Mouse (Mus musculus): Measurements from ENCODE around the gene Lifr.

The Lifr gene

GRCm38 (mm10) chr15:7090211-7090765 is at the start of gene Lifr:
TSS of gene Lifr (plus strand) at chr15:7090614.
- DNase-seq (ENCODE audit: low spot score) = no peak

GRCm38 (mm10) chr15:7044081-7044749 is 46.2 kb upstream of the Lifr start:
- DNase-seq (ENCODE audit: low spot score) = peak; percentile 31

GRCm38 (mm10) chr15:7045056-7045455 is 45.4 kb upstream of the Lifr start:
- no peak for DNase-seq (ENCODE audit: low spot score)

GRCm38 (mm10) chr15:7047931-7048330 is 42.5 kb upstream of the Lifr start:
- no peak for DNase-seq (ENCODE audit: low spot score)

- DNase-seq (ENCODE audit: low spot score) = no peak
These were observed 41.5 kb upstream of the Lifr start for GRCm38 (mm10) chr15:7048916-7049315.

GRCm38 (mm10) chr15:7051666-7052065 is 38.7 kb upstream of the Lifr start:
- no peak for DNase-seq (ENCODE audit: low spot score)

GRCm38 (mm10) chr15:7052117-7052516 is 38.3 kb upstream of the Lifr start:
- DNase-seq (ENCODE audit: low spot score) = no peak

- no peak for DNase-seq (ENCODE audit: low spot score)
These were observed 33.6 kb upstream of the Lifr start for GRCm38 (mm10) chr15:7056851-7057250.

- no peak for DNase-seq (ENCODE audit: low spot score)
These were observed 29.9 kb upstream of the Lifr start for GRCm38 (mm10) chr15:7060522-7060921.

- DNase-seq (ENCODE audit: low spot score) = peak; percentile 36
These were observed 28.3 kb upstream of the Lifr start for GRCm38 (mm10) chr15:7061995-7062697.

- no peak for DNase-seq (ENCODE audit: low spot score)
These were observed 27.8 kb upstream of the Lifr start for GRCm38 (mm10) chr15:7062698-7063009.

- no peak for DNase-seq (ENCODE audit: low spot score)
These were observed 26.7 kb upstream of the Lifr start for GRCm38 (mm10) chr15:7063521-7064240.

GRCm38 (mm10) chr15:7064992-7065523 is 25.4 kb upstream of the Lifr start:
- no peak for DNase-seq (ENCODE audit: low spot score)

- DNase-seq (ENCODE audit: low spot score) = no peak
These were observed 24.8 kb upstream of the Lifr start for GRCm38 (mm10) chr15:7065624-7066023.

GRCm38 (mm10) chr15:7066752-7067151 is 23.7 kb upstream of the Lifr start:
- no peak for DNase-seq (ENCODE audit: low spot score)

- no peak for DNase-seq (ENCODE audit: low spot score)
These were observed 21.0 kb upstream of the Lifr start for GRCm38 (mm10) chr15:7069374-7069773.

GRCm38 (mm10) chr15:7070199-7070794 is 20.1 kb upstream of the Lifr start:
- no peak for DNase-seq (ENCODE audit: low spot score)

GRCm38 (mm10) chr15:7073269-7073668 is 17.1 kb upstream of the Lifr start:
- DNase-seq (ENCODE audit: low spot score) = no peak

GRCm38 (mm10) chr15:7075185-7075584 is 15.2 kb upstream of the Lifr start:
- no peak for DNase-seq (ENCODE audit: low spot score)

GRCm38 (mm10) chr15:7078356-7078755 is 12.1 kb upstream of the Lifr start:
- peak; percentile 40 for DNase-seq (ENCODE audit: low spot score)

- DNase-seq (ENCODE audit: low spot score) = no peak
These were observed 10.6 kb upstream of the Lifr start for GRCm38 (mm10) chr15:7079631-7080337.
